Mouse (Mus musculus): ENCODE data around the gene Cpne8.
A peak's percentile ranks its signal among the peaks of the same experiment; 100 is the strongest.

GRCm38 (mm10) chr15:90679760-90680579 lies 738 bp upstream of the Cpne8 start:
- no peak for TF ChIP-seq POLR2A (IDR thresholded peaks at IDR 0.05; ENCODE audit: low read depth, low read length)
- TF ChIP-seq CTCF (IDR thresholded peaks at IDR 0.05; ENCODE audit: extremely low read depth, insufficient read length, insufficient replicate concordance, low read depth, low read length): peak; percentile 85
